Mouse (Mus musculus): ENCODE data around the gene Sfmbt2.

- TF ChIP-seq CTCF (IDR thresholded peaks at IDR 0.05; ENCODE audit: low read depth): no peak
- no peak for TF ChIP-seq EP300 (optimal IDR thresholded peaks at IDR 0.05)
These were observed 83.3 kb downstream of the Sfmbt2 start for GRCm38 (mm10) chr2:10453577-10453976.
